Mouse (Mus musculus): Measurements from ENCODE around the gene Mgst2. TPM values are rescaled to one million over a fixed set of nuclear protein-coding genes. Genes with fewer than 3 reads are reported as not detected.

The Mgst2 gene
- total and polyA plus RNA-seq, 3 experiments = 0.43 to 1.4 (median 0.60) TPM

DNA sequence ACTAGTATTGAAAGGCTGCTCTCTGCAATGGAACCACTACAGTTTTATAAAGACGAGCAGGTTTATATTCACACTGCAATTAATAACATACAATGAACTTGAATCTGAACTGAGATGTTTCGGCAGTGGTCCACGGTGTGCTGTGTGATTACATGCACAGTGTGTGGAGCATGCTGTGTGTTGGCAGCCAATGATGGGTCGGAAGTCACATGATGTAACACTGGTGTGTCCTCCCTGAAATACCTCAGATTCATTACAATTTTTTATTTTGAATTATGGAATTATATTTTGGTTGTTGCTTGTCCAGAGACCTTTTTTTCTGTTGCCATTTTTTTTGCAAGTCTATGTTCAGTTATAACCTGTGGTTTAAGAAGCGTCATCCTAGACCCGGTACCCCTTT lies 22.8 kb upstream of the Mgst2 start:
- Histone ChIP-seq H3K27ac (no peak overlapping the region), H3K36me3 (ENCODE audit: control insufficient read depth, insufficient read depth, low read length) (no peaks in the 10 kb centered on the region), H3K4me1 (ENCODE audit: control insufficient read depth, insufficient read depth, low read length) (0 out of 2 replicates have a peak, but pooled peaks cover 3% of the 10 kb centered on the region), H3K79me2 (replicated peaks; ENCODE audit: control insufficient read depth, insufficient read depth, low read length) (no peaks in the 10 kb centered on the region), H3K27me3 (ENCODE audit: control insufficient read depth, insufficient read depth, low read length) (no peaks in the 10 kb centered on the region), H3K9ac (ENCODE audit: low read depth, low read length) (no peak overlapping the region), H3K4me3 (no peak overlapping the region)
- TF ChIP-seq CTCF (IDR thresholded peaks at IDR 0.05) (no peak), EP300 (IDR thresholded peaks at IDR 0.05; ENCODE audit: insufficient read depth, low read depth, low read length) (no peak), POLR2A (IDR thresholded peaks at IDR 0.05; ENCODE audit: insufficient read depth, low read depth, low read length) (no peak)
- WGBS = 93% methylated on average over 6 of the region's 6 CpGs
- intact Hi-C loops (cut with DNase I) = no loop called here
- no peak for DNase-seq

DNA sequence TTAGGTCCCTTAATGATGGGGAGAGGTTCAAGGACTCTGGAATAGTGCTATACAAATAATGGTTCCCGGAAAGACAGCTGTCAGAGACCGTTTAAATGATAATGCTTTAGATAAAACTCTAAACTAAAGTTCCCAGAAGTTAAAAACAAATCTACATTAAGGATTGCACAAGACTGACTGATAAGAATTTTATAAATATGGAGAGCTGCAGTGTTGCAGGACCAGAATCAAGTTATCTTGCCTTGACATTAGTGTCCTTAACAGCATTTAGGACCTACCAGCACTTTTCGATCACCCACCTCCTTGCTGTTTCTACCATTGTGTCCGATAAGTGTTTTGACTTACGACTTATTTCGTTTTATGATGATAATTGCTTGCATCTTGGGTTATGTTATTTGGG lies 21.9 kb upstream of the Mgst2 start:
- no peaks in the 10 kb centered on the region for H3K27me3 ChIP-seq (ENCODE audit: control insufficient read depth, insufficient read depth, low read length)
- TF ChIP-seq EP300 (IDR thresholded peaks at IDR 0.05; ENCODE audit: insufficient read depth, low read depth, low read length) (no peak), POLR2A (IDR thresholded peaks at IDR 0.05; ENCODE audit: insufficient read depth, low read depth, low read length) (no peak), CTCF (IDR thresholded peaks at IDR 0.05) (no peak)
- no peaks in the 10 kb centered on the region for H3K36me3 ChIP-seq (ENCODE audit: control insufficient read depth, insufficient read depth, low read length)
- DNase-seq = no peak
- H3K79me2 ChIP-seq (replicated peaks; ENCODE audit: control insufficient read depth, insufficient read depth, low read length) = no peaks in the 10 kb centered on the region
- H3K4me1 ChIP-seq (ENCODE audit: control insufficient read depth, insufficient read depth, low read length) = 0 out of 2 replicates have a peak, but pooled peaks cover 3% of the 10 kb centered on the region
- intact Hi-C loops (cut with DNase I) = no loop called here
- no peak overlapping the region for H3K9ac ChIP-seq (ENCODE audit: low read depth, low read length)
- H3K4me3 ChIP-seq = no peak overlapping the region
- 85% methylated on average over 6 of the region's 6 CpGs for WGBS
- no peak overlapping the region for H3K27ac ChIP-seq

DNA sequence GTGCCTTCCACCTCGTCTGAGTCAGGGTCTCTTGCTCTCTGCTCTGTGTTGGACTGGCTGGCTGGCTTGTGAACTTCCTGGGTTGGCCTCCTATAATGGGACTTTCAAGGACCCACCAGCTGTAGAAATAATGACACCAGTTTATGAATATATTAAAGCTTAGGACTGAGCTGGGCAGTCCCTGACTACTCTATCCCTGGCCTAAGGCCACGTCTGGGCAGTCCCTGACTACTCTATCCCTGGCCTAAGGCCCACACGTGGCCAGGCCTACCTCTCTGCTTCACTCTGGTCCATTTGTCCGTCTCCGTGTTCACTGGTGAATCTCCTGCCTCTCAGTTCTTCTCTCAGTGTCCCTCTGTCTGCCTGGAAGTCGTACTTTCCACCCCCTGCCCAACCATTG lies 14.7 kb upstream of the Mgst2 start:
- Histone ChIP-seq H3K27me3 (ENCODE audit: control insufficient read depth, insufficient read depth, low read length) (no peaks in the 10 kb centered on the region), H3K4me1 (ENCODE audit: control insufficient read depth, insufficient read depth, low read length) (no peaks in the 10 kb centered on the region; the same call in 1 of the 2 replicates), H3K9ac (ENCODE audit: low read depth, low read length) (no peak overlapping the region), H3K4me3 (no peak overlapping the region), H3K36me3 (ENCODE audit: control insufficient read depth, insufficient read depth, low read length) (no peaks in the 10 kb centered on the region), H3K27ac (no peak overlapping the region), H3K79me2 (replicated peaks; ENCODE audit: control insufficient read depth, insufficient read depth, low read length) (no peaks in the 10 kb centered on the region)
- WGBS = 83% methylated on average over 6 of the region's 6 CpGs
- intact Hi-C loops (cut with DNase I) = loop anchor here (5.0 kb wide), 1 partner anchor 83 kb away; the partner anchor contains the start of gene Setd7
- no peak for TF ChIP-seq POLR2A (IDR thresholded peaks at IDR 0.05; ENCODE audit: insufficient read depth, low read depth, low read length)
- DNase-seq = no peak

DNA sequence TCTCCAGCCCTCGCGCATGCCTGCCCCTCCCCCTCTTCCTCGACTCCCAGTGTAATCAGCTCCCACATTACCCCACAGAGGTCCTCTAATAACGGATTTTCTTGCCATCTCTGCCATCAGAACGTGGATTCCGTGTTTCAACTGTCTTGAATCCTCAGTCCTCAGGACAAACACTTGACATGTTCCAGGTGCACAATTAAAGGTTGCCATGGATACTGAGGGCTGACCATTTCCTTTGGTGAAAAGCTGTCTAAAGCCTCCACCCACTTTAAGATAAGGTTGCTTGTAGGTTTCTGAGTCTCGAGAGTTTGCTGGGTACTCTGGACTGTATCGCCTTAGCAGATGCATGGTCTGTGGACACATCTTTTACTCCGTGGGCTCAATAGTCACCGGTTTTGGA lies 13.9 kb upstream of the Mgst2 start:
- Histone ChIP-seq H3K27ac (no peak overlapping the region), H3K79me2 (replicated peaks; ENCODE audit: control insufficient read depth, insufficient read depth, low read length) (no peaks in the 10 kb centered on the region), H3K27me3 (ENCODE audit: control insufficient read depth, insufficient read depth, low read length) (no peaks in the 10 kb centered on the region), H3K4me1 (ENCODE audit: control insufficient read depth, insufficient read depth, low read length) (no peaks in the 10 kb centered on the region; the same call in 1 of the 2 replicates), H3K9ac (ENCODE audit: low read depth, low read length) (no peak overlapping the region), H3K4me3 (no peak overlapping the region), H3K36me3 (ENCODE audit: control insufficient read depth, insufficient read depth, low read length) (no peaks in the 10 kb centered on the region)
- intact Hi-C loops (cut with DNase I) = loop anchor here (5.0 kb wide), 1 partner anchor 84 kb away; the partner anchor contains the start of gene Setd7
- WGBS = 35% methylated on average over 10 of the region's 10 CpGs
- TF ChIP-seq CTCF (IDR thresholded peaks at IDR 0.05) (no peak), POLR2A (IDR thresholded peaks at IDR 0.05; ENCODE audit: insufficient read depth, low read depth, low read length) (no peak), EP300 (IDR thresholded peaks at IDR 0.05; ENCODE audit: insufficient read depth, low read depth, low read length) (no peak)
- DNase-seq = no peak

DNA sequence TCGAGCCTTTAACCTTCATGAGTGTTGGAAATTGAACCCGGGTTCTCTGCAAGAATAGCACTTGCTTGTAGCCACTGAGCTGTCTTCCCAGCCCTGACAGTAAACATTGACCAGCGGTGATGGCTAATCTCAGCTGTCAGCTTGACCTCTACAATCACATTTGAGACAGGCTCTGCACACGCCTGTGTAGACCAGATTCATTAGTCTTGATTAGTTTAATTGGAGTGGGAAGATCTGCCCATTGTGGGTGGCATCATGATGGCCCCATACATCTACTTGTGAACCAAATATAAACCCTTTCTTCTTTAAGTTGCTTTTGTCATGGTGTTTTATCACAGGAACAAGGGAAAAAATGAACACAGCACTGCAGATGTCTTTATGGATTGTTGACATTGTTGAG lies 12.8 kb upstream of the Mgst2 start:
- Histone ChIP-seq H3K27me3 (ENCODE audit: control insufficient read depth, insufficient read depth, low read length) (no peaks in the 10 kb centered on the region), H3K4me1 (ENCODE audit: control insufficient read depth, insufficient read depth, low read length) (no peaks in the 10 kb centered on the region; the same call in 1 of the 2 replicates), H3K36me3 (ENCODE audit: control insufficient read depth, insufficient read depth, low read length) (no peaks in the 10 kb centered on the region), H3K79me2 (replicated peaks; ENCODE audit: control insufficient read depth, insufficient read depth, low read length) (no peaks in the 10 kb centered on the region), H3K9ac (ENCODE audit: low read depth, low read length) (no peak overlapping the region), H3K4me3 (no peak overlapping the region), H3K27ac (no peak overlapping the region)
- TF ChIP-seq EP300 (IDR thresholded peaks at IDR 0.05; ENCODE audit: insufficient read depth, low read depth, low read length) (no peak), CTCF (IDR thresholded peaks at IDR 0.05) (no peak), POLR2A (IDR thresholded peaks at IDR 0.05; ENCODE audit: insufficient read depth, low read depth, low read length) (no peak)
- 66% methylated on average over 4 of the region's 4 CpGs for WGBS
- intact Hi-C loops (cut with DNase I) = loop anchor here (5.0 kb wide), 1 partner anchor 85 kb away; the partner anchor contains the start of gene Setd7
- no peak for DNase-seq

DNA sequence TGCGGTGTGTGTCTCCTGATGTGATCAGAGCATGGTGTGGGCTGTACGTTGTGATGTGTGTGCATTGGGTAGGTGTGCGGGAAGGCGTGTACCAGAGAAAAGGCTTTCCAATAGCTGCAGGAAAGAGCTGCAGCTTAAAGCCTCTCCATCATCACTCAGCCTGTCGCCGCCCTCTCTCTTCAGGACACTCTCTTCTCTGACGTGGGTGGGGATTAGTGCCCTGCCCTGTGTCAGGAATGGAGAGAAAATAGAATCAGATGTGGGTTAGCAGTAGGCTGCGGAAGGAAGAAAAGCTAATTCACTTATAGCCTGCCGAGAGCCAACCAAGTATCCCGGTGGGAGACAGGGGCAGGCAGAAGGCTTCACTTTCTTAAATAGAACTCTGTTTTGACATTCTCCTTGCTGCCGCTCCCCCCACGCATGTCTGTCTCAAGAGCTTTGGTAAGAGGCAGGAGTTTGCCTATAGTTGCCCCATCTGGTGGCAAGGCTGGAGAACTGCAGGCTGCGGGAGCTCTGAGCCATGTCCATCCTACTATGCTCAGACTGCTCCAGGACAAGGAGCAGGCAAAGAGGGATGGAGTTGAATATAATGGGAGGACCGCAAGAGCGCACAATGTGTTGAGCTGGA lies 12.0 kb upstream of the Mgst2 start:
- Histone ChIP-seq H3K4me1 (ENCODE audit: control insufficient read depth, insufficient read depth, low read length) (no peaks in the 10 kb centered on the region; the same call in 1 of the 2 replicates), H3K79me2 (replicated peaks; ENCODE audit: control insufficient read depth, insufficient read depth, low read length) (no peaks in the 10 kb centered on the region), H3K27ac (no peak overlapping the region), H3K4me3 (0 out of 2 replicates have a peak overlapping the region, but pooled peaks have one; percentile 28), H3K27me3 (ENCODE audit: control insufficient read depth, insufficient read depth, low read length) (no peaks in the 10 kb centered on the region), H3K36me3 (ENCODE audit: control insufficient read depth, insufficient read depth, low read length) (no peaks in the 10 kb centered on the region), H3K9ac (ENCODE audit: low read depth, low read length) (no peak overlapping the region)
- 28% methylated on average over 15 of the region's 15 CpGs for WGBS
- DNase-seq = peak; percentile 79
- intact Hi-C loops (cut with DNase I) = loop anchor here (1.0 to 5.0 kb wide), 2 partner anchors 65 to 86 kb away; partner anchors contain the start of gene Setd7
- TF ChIP-seq CTCF (IDR thresholded peaks at IDR 0.05) (peak; percentile 100; the same call in 1 of the 2 replicates), POLR2A (IDR thresholded peaks at IDR 0.05; ENCODE audit: insufficient read depth, low read depth, low read length) (no peak)
